Mouse (Mus musculus): ENCODE results near the gene Iqgap2. TPM values are rescaled to one million over a fixed set of nuclear protein-coding genes. Genes with fewer than 3 reads are reported as not detected.

Iqgap2 gene
- polyA plus RNA-seq, 1 experiment from 2014 or later: 4.3 TPM

DNA sequence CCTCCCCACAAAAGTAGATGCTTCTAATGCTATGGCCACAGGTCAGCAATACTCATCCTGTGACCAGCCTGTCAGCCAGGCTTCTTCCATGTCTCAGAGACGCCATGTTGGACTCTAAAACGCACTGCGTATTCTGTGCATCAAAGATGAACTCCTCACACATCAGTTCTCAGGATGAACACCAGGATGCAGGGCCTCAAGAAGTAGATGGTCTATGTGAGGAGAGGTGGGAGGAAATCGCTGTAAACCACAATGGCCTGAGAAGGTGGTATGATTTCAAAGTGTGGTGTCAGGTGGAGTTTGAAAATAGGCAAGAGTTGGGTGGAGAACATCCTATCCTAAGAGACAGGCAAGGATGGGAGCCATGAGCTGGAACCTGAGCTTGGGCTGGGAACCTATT lies 1.4 kb upstream of the Iqgap2 start:
- WGBS: 95% methylated on average over 4 of the region's 4 CpGs
- Histone ChIP-seq H3K9ac (no peak overlapping the region), H3K9me3 (no peaks in the 10 kb centered on the region), H3K4me3 (no peak overlapping the region), H3K36me3 (no peaks in the 10 kb centered on the region), H3K4me1 (replicated peaks) (peaks cover 26% of the 10 kb centered on the region), H3K4me2 (peak overlapping the region; percentile 87; the same call in 1 of the 2 replicates), H3K27me3 (no peaks in the 10 kb centered on the region), H3K27ac (replicated peaks) (no peak overlapping the region)
- ATAC-seq (ENCODE audit: low FRiP score, low read depth): no peak

DNA sequence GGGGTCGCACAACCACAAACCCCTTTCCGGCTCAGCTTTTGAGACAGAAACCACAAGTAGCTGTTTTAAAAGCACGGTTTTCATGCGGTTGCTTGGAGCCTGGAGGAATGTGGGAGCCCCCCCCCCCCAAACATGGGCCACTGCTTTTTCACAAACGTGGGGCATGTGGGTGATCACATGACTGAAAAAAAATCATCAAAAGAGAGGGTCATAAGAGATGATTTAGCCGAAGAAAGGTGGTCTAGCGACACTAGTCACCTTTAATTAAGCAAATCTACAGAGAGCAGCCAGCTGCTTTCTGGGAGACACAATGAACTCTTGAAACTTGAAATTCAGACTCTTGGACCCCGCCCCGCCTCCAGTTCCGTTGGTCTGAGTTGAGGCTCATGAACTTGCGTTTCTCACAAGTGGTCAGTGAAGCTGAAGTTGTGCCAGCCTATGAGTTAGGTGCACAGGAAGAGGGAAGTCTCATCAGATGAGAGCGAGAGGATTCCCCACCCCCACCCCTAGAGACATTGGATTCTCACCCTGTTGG lies 956 bp upstream of the Iqgap2 start:
- Histone ChIP-seq H3K4me2 (peak overlapping the region; percentile 87), H3K27ac (replicated peaks) (no peak overlapping the region), H3K4me3 (peak overlapping the region; percentile 59), H3K36me3 (no peaks in the 10 kb centered on the region), H3K9me3 (no peaks in the 10 kb centered on the region), H3K9ac (peak overlapping the region; percentile 63; the same call in 1 of the 2 replicates), H3K27me3 (no peaks in the 10 kb centered on the region), H3K4me1 (replicated peaks) (peaks cover 26% of the 10 kb centered on the region)
- 21% methylated on average over 12 of the region's 12 CpGs for WGBS
- ATAC-seq (ENCODE audit: low FRiP score, low read depth): no peak

DNA sequence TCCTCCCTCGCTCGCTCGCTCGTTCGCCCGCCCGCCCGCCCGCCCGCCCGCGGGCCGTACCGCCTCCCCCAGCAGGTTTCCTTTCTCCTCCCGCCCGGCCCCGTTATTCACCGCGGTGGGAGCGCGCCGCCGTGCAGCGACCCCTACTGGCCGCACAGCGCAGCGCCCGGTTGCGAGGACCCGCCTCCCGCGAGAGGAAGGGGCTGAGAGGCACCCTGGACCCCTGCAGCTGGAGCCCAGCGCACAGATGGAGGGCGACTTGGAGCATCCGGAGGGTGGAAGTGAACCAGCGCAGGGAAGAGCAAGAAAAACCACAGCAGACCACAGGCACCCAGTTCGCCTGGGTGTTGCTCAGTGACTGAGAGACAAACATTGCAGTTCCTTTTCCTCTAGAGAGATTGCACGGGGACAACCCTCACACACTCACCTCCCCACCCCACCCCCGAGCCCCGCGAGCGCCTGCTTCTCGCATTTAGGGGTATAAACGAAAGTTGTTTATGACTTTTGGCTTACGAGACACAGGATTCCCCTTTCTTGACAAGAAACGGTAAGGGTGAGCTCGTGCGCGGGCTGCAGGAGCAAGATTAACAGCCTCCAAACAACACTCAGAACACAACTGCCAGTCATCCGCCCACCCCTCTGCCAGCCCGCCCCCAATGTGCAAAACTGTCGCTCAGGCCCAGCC lies 346 bp upstream of the Iqgap2 start:
- H3K27ac ChIP-seq (replicated peaks): peak overlapping the region; percentile 53
- H3K36me3 ChIP-seq: no peaks in the 10 kb centered on the region
- peak overlapping the region; percentile 59 for H3K4me3 ChIP-seq
- H3K4me2 ChIP-seq: peak overlapping the region; percentile 87
- peak; percentile 90 for ATAC-seq (ENCODE audit: low FRiP score, low read depth)
- H3K9ac ChIP-seq: peak overlapping the region; percentile 63
- no peaks in the 10 kb centered on the region for H3K27me3 ChIP-seq
- H3K4me1 ChIP-seq (replicated peaks): peaks cover 26% of the 10 kb centered on the region
- no peaks in the 10 kb centered on the region for H3K9me3 ChIP-seq
- under 1% methylated on average over 26 of the region's 52 CpGs for WGBS

DNA sequence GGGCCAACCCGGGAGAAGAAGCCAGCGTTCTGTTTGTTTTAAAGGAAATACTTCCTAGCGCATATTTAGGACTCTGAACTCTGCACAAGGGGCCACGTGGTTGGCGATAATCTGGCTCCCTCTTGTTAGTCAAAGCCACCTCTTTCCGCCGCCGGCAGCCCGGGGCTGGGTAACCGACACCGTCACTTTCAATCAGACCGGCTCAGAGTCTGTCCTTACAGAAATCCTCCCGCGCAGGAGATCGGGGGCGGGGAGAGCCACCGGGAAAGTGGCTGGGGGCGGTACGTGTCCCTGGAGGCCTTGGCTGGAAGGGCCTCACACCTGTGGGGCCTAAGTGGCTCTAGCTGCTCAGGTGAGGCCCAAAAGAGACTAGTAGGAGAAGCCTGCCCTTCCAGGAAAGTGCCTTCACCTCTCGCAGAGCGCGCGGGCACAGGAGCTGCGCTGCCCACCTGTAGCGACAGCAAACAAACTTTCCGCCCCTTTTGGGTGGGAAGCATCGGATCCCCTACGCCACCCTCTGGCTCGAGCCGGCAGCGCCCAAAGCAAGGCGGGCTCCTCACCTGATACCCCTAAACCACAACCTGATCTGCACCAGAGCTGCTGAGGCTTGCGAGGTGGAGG lies 761 bp downstream of the Iqgap2 start:
- Histone ChIP-seq H3K9me3 (no peaks in the 10 kb centered on the region), H3K4me2 (peak overlapping the region; percentile 87), H3K36me3 (no peaks in the 10 kb centered on the region), H3K4me1 (replicated peaks) (peaks cover 26% of the 10 kb centered on the region), H3K27ac (replicated peaks) (no peak overlapping the region), H3K27me3 (no peaks in the 10 kb centered on the region), H3K4me3 (peak overlapping the region; percentile 59), H3K9ac (peak overlapping the region; percentile 63)
- WGBS: 0% methylated on average over 33 of the region's 33 CpGs
- ATAC-seq (ENCODE audit: low FRiP score, low read depth): peak; percentile 42; the same call in 1 of the 2 replicates

DNA sequence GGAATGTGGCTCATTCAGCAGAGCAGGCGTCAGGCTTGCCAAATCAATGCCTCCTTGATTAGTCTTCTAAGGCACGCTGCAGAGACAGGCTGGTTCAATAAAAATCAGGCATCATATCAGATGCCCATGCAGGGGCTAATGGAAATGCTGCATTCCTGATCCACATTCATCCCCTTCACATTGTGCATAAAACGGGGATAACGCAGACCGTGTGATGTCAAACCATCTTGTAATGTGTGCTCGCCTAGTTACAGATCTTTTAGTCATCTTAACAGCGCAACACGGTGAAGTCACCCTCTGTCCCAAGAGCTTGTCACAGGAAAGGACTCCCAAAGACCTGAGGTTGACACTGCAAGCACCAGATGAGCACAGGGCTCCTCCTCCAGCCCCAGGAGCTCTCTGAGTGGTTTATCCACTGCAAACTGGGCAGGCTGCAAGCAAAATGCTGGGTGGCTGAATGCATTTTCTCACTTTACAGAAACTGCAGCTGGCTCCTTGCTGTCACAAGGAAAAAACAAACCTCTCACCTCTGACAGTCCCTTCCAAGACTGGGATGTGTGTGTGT lies 1.7 kb downstream of the Iqgap2 start:
- Histone ChIP-seq H3K4me3 (peak overlapping the region; percentile 59; the same call in 1 of the 2 replicates), H3K27me3 (no peaks in the 10 kb centered on the region), H3K4me2 (peak overlapping the region; percentile 87), H3K4me1 (replicated peaks) (peaks cover 26% of the 10 kb centered on the region), H3K9me3 (no peaks in the 10 kb centered on the region), H3K9ac (no peak overlapping the region), H3K36me3 (no peaks in the 10 kb centered on the region), H3K27ac (replicated peaks) (no peak overlapping the region)
- ATAC-seq (ENCODE audit: low FRiP score, low read depth): no peak
- 24% methylated on average over 8 of the region's 8 CpGs for WGBS

DNA sequence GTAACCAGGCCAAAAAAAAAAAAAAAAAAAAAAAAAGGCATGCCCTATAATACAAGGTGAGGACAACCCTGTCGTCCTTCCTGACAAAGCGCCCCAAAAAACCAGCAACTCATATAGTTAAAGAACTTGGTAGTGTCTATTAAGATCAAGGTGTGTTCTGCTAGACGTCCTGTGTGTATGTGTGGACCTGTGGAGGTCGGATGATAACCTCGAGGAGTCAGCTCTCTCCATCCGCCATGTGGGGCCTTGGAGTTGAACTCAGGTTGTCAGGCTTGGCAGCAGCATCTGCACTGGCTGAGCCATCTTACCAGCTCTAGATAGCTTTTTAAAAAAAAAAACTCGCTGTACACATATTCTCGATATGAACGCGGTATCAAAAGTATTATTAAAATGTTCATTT lies 2.4 kb downstream of the Iqgap2 start:
- 94% methylated on average over 10 of the region's 10 CpGs for WGBS
- Histone ChIP-seq H3K9ac (no peak overlapping the region), H3K27me3 (no peaks in the 10 kb centered on the region), H3K27ac (replicated peaks) (no peak overlapping the region), H3K4me1 (replicated peaks) (peaks cover 26% of the 10 kb centered on the region), H3K4me2 (peak overlapping the region; percentile 87), H3K4me3 (no peak overlapping the region), H3K36me3 (no peaks in the 10 kb centered on the region), H3K9me3 (no peaks in the 10 kb centered on the region)
- no peak for ATAC-seq (ENCODE audit: low FRiP score, low read depth)

DNA sequence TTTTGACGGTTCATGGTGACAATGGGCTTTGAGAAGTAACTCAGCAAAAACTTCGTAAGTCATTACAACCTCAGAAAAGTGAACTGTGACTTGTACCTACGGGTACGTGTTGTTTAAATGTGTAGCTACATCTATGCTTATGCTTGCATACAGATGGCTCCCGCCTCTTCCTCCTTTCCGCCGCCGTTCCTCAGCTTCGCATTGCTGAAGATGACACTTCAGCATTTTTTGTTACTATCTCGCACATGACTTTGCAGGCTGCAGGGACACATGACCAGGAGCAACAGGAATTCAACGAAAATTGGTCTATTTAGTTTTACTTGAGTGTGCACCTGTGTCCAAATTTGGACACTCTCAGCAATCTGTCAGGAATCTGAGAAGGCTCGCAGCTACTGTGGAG lies 3.1 kb downstream of the Iqgap2 start:
- H3K4me2 ChIP-seq: no peak overlapping the region
- no peaks in the 10 kb centered on the region for H3K27me3 ChIP-seq
- no peak for ATAC-seq (ENCODE audit: low FRiP score, low read depth)
- H3K4me1 ChIP-seq (replicated peaks): peaks cover 26% of the 10 kb centered on the region
- H3K4me3 ChIP-seq: no peak overlapping the region
- no peak overlapping the region for H3K9ac ChIP-seq
- WGBS: 93% methylated on average over 12 of the region's 12 CpGs
- no peaks in the 10 kb centered on the region for H3K9me3 ChIP-seq
- no peaks in the 10 kb centered on the region for H3K36me3 ChIP-seq
- H3K27ac ChIP-seq (replicated peaks): no peak overlapping the region

DNA sequence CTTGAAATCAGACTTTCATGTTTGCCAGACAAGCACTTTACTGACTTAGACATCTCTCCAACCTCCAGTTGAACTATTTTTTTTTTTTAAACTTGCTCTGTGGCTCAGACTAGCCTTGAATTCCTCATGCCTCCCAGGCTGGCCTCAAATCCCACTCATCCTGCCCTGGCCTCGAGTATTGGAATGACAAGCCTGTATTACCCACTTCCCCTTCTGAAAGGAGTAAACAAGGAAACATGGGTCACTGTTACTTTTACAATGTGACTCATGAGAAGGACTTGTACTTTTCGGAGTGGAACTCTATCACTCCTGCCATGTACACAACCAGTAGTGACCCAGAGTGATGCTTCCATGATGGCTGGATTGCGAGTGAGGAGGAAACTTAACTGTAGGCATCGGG lies 3.6 kb downstream of the Iqgap2 start:
- 89% methylated on average over 4 of the region's 4 CpGs for WGBS
- ATAC-seq (ENCODE audit: low FRiP score, low read depth): no peak
- Histone ChIP-seq H3K4me3 (no peak overlapping the region), H3K27ac (replicated peaks) (no peak overlapping the region), H3K9ac (no peak overlapping the region), H3K36me3 (no peaks in the 10 kb centered on the region), H3K27me3 (no peaks in the 10 kb centered on the region), H3K4me2 (no peak overlapping the region), H3K4me1 (replicated peaks) (peaks cover 26% of the 10 kb centered on the region), H3K9me3 (no peaks in the 10 kb centered on the region)

DNA sequence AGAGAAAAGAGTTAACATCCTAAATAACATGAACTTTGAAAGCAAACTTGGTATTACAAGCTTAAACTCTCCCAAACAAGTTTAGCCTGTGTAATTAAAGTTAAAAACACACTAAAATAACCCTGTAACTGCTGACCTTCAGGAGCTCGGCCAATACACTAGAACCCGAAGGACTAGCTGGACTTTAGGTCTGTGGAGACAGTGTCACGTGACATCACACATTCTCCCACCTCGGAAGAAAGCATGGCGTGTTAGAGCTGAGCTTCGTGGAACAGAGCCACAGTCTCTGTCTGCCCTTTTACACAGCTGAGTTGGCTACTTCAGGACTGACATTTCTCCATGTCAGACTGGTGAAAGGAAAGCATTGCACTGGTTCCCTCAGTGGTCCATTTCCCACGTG lies 4.3 kb downstream of the Iqgap2 start:
- Histone ChIP-seq H3K27ac (replicated peaks) (no peak overlapping the region), H3K4me2 (no peak overlapping the region), H3K27me3 (no peaks in the 10 kb centered on the region), H3K36me3 (no peaks in the 10 kb centered on the region), H3K9me3 (no peaks in the 10 kb centered on the region), H3K4me3 (no peak overlapping the region), H3K4me1 (replicated peaks) (peaks cover 23% of the 10 kb centered on the region), H3K9ac (no peak overlapping the region)
- WGBS: 80% methylated on average over 7 of the region's 7 CpGs
- no peak for ATAC-seq (ENCODE audit: low FRiP score, low read depth)

DNA sequence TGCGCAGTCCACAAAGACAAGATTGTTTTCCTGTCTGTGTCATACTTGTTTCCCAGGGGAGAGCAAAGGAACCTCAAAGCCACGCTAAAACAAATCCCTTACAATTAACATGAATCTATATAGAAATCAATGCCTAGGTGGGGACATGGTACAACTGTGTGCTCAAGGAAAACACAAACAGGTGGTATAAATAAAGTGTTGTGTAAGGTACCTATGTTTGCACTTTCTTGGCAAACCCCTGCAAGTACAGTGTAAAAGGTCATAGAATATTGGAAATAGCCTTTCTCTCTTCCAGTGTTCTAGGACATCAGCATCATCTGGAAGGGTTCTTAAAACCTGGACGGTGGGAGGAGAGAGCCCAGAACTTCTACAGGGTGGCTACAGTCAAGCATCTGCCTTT lies 7.3 kb downstream of the Iqgap2 start:
- Histone ChIP-seq H3K4me2 (no peak overlapping the region), H3K4me3 (no peak overlapping the region), H3K4me1 (replicated peaks) (no peaks in the 10 kb centered on the region), H3K36me3 (no peaks in the 10 kb centered on the region), H3K9ac (no peak overlapping the region), H3K27ac (replicated peaks) (no peak overlapping the region), H3K27me3 (no peaks in the 10 kb centered on the region), H3K9me3 (no peaks in the 10 kb centered on the region)
- 86% methylated on average over 3 of the region's 3 CpGs for WGBS
- ATAC-seq (ENCODE audit: low FRiP score, low read depth): no peak

DNA sequence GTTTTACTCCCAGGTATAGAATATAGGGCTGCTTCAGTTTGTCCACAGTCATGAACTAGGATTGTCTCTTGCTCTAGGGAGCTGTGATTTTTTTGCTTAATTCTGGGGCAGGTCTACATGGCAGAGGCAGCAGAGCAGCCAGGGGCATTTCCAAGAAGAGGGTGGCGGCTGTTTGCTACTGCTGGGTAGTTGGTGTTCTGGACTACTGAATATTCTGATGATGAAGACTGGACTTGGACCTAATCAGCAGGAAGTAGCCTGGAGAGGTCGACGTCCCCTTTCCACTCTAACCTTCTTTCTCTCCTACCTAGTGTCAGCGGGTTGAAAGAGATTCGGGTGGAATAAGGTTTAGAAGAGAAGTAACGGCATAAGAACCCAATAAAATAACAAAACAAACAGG lies 9.7 kb downstream of the Iqgap2 start:
- Histone ChIP-seq H3K27ac (replicated peaks) (no peak overlapping the region), H3K27me3 (no peaks in the 10 kb centered on the region), H3K9me3 (no peaks in the 10 kb centered on the region), H3K4me3 (no peak overlapping the region), H3K4me1 (replicated peaks) (no peaks in the 10 kb centered on the region), H3K36me3 (no peaks in the 10 kb centered on the region), H3K9ac (no peak overlapping the region), H3K4me2 (no peak overlapping the region)
- ATAC-seq (ENCODE audit: low FRiP score, low read depth): no peak
- WGBS: 92% methylated on average over 6 of the region's 6 CpGs

DNA sequence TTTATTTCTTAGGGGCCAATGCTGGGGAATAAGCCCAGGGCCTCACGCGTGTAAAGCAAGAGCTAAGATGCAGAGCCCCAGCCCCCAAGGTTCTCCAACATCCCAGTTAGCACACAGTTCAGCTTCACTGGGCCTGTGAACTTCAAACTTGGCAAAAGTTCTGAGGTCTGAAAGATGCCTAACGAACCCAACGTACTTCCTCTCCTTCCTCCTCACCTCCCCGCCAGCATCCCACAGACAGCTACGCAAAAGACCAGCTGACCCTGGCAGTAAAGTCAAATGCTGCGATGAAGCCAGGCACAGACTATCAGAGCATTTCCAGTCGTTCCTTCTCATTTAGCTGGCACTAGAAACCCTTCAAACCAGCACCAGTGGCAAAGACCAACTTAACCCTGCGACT lies 10.3 kb downstream of the Iqgap2 start:
- Histone ChIP-seq H3K9ac (no peak overlapping the region), H3K9me3 (no peaks in the 10 kb centered on the region), H3K4me3 (no peak overlapping the region), H3K36me3 (no peaks in the 10 kb centered on the region), H3K4me2 (no peak overlapping the region), H3K27ac (replicated peaks) (no peak overlapping the region), H3K4me1 (replicated peaks) (no peaks in the 10 kb centered on the region), H3K27me3 (no peaks in the 10 kb centered on the region)
- no peak for ATAC-seq (ENCODE audit: low FRiP score, low read depth)
- 88% methylated on average over 9 of the region's 9 CpGs for WGBS

All from hindbrain, embryonic 15.5 days (tissue).